Mouse (Mus musculus) intestine, postnatal 0 days (tissue): ENCODE measurements around the gene Grap2. TPM values are rescaled to one million over a fixed set of nuclear protein-coding genes. Genes with fewer than 3 reads are reported as not detected.

Experiments
- ATAC-seq: fragments of 200-750 bp; cut with Nextera tagmentation; 2 replicates; pipeline ENCODE4 v1.8.0; 2017; ENCODE audit warnings: mild to moderate bottlenecking, moderate TSS enrichment, moderate library complexity
- H3K27ac ChIP-seq: fragments of 300-500 bp; sonication (generic); 2 replicates; pipeline ENCODE4 v1.5.1; 2014; ENCODE audit warnings: mild to moderate bottlenecking, low read depth, low read length, moderate library complexity
- H3K27me3 ChIP-seq: fragments of 300-500 bp; sonication (generic); replicated peaks from 2 replicates; pipeline ENCODE4 v1.6.1; 2014; ENCODE audit warnings: low read length, mixed read lengths; ENCODE audit not compliant: control insufficient read depth, insufficient read depth
- H3K36me3 ChIP-seq: fragments of 300-500 bp; sonication (generic); 2 replicates; pipeline ENCODE4 v1.6.1; 2014; ENCODE audit warnings: mild to moderate bottlenecking, moderate library complexity; ENCODE audit not compliant: control insufficient read depth, insufficient read depth
- H3K4me1 ChIP-seq: fragments of 300-500 bp; sonication (generic); replicated peaks from 2 replicates; pipeline ENCODE4 v1.6.1; 2014; ENCODE audit warnings: antibody characterized with exemption, low read length, mixed read lengths; ENCODE audit not compliant: control insufficient read depth, insufficient read depth
- H3K4me2 ChIP-seq: fragments of 300-500 bp; sonication (generic); replicated peaks from 2 replicates; pipeline ENCODE4 v1.6.1; 2014; ENCODE audit warnings: low read depth, mild to moderate bottlenecking, moderate library complexity
- H3K4me3 ChIP-seq: fragments of 300-500 bp; sonication (generic); 2 replicates; pipeline ENCODE4 v1.5.1; 2014; ENCODE audit warnings: low read depth, low read length
- H3K9ac ChIP-seq: fragments of 300-500 bp; sonication (generic); 2 replicates; pipeline ENCODE4 v1.6.1; 2014; ENCODE audit warnings: mild to moderate bottlenecking, low read depth, low read length
- H3K9me3 ChIP-seq: fragments of 300-500 bp; sonication (generic); 2 replicates; pipeline ENCODE4 v1.6.1; 2016; ENCODE audit warnings: mixed run types; ENCODE audit not compliant: control insufficient read depth
- CTCF ChIP-seq: sonication (generic); IDR thresholded peaks from 2 replicates; pipeline ENCODE4 v1.5.1; 2016; ENCODE audit warnings: low read depth, mild to moderate bottlenecking, control low read depth, antibody characterized with exemption, moderate library complexity
- WGBS: fragments of 180-500 bp; shearing (Covaris S2); extraction: QIAGEN DNeasy Blood & Tissue Kit; methylation state at CpG from one replicate; pipeline ENCODE4 v1.1.7; 2014; 5-methylcytosine and 5-hydroxymethylcytosine counted together
- polyA plus RNA-seq: library from polyadenylated mRNA; unstranded; fragments of >200 nt; fragmentation: Nextera tagmentation; extraction: Ambion mirVana; gene quantifications from 2 replicates; pipeline ENCODE4 v1.2.1, GENCODE M21; 2015

The Grap2 gene
- polyA plus RNA-seq, 1 experiment from 2014 or later, result 0.27 TPM

DNA sequence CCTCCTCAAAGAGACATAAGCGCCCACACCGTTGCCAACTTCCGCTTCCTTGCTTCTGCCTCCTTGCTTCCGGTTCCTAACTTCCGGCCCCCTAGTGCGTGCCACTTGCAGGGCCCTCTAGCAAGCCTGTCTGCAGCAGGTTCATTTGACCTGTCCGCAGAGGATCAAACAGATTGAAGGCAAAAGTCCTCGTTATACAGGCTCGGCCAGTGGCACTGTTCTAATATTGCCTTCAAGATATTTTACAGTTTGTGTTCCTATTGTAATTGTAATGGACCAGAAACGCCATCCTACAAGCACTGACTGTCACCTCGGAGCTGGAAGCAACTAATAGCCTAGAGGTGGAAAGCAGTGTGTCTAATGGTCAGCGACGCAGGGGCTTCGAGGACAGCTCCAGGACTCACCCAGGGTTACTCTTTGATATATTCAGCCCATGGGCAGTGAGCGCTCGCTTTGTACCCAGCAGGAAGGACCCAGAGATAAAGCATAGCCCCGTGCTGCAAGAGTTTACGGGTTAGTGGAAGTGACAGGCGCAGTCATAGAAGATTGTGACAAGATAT is 7.2 kb upstream of the Grap2 start, which contains the start of gene Enthd1:
Gene Enthd1 (minus strand): TSS at position 51 of the 560 bp plus-strand sequence.
- Histone ChIP-seq H3K36me3 (no peaks in the 10 kb centered on the region), H3K4me2 (no peak within 1 kb of the TSS), H3K4me1 (no peaks in the 10 kb centered on the region), H3K27ac (no peak within 1 kb of the TSS), H3K9ac (no peak within 1 kb of the TSS), H3K9me3 (no peaks in the 10 kb centered on the region), H3K27me3 (no peaks in the 10 kb centered on the region), H3K4me3 (no peak within 1 kb of the TSS)
- no peak for TF ChIP-seq CTCF
- no peak for ATAC-seq
- 88% methylated on average over 19 of the region's 19 CpGs for WGBS

DNA sequence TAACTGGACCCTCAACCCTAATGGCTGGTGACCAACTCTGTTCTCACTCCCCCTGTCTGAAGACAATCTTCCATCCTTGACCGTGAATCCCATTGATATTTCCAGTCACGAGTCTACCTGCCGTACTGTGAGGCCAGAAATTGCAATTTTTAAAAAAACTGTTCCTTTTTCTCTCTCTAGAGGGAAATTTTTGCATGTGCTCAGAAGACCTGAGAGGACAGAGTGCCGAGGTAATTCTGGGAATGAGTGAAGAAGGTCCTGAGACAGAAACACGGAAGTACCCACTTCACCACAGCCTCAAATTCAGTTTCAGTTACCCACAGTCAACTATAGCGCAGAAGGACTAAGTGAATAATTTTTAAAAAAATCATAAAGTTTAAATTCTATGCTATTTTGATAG is 5.7 kb upstream of the Grap2 start:
- 91% methylated on average over 6 of the region's 6 CpGs for WGBS
- no peaks in the 10 kb centered on the region for H3K9me3 ChIP-seq
- no peaks in the 10 kb centered on the region for H3K36me3 ChIP-seq
- ATAC-seq, result no peak
- TF ChIP-seq CTCF, result no peak
- no peak overlapping the region for H3K9ac ChIP-seq
- H3K4me2 ChIP-seq, result no peak overlapping the region
- H3K4me1 ChIP-seq, result no peaks in the 10 kb centered on the region
- no peak overlapping the region for H3K4me3 ChIP-seq
- no peak overlapping the region for H3K27ac ChIP-seq
- H3K27me3 ChIP-seq, result no peaks in the 10 kb centered on the region

DNA sequence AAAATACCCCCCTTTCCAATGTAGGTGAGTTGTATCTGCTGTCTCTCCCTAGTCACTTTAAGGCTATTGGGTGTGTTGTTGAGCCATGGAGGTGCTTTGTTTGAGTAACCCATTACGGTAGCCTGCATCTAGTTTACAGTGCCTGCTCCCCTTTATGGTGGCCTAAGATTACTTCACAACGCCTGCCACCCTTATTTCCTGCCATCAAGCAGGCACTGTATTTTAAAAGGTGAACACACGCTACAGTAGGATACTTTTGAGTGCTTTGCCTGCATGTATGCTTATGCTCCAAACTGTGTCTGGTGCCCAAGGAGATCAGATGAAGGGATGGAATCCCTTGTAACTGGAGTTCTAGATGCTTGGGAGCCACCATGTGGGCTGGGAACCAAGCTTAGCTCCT is 5.3 kb upstream of the Grap2 start:
- ATAC-seq, result no peak
- Histone ChIP-seq H3K9ac (no peak overlapping the region), H3K27me3 (no peaks in the 10 kb centered on the region), H3K9me3 (no peaks in the 10 kb centered on the region), H3K36me3 (no peaks in the 10 kb centered on the region), H3K4me1 (no peaks in the 10 kb centered on the region), H3K4me3 (no peak overlapping the region), H3K4me2 (no peak overlapping the region), H3K27ac (no peak overlapping the region)
- WGBS, result 61% methylated on average over 3 of the region's 3 CpGs
- no peak for TF ChIP-seq CTCF

DNA sequence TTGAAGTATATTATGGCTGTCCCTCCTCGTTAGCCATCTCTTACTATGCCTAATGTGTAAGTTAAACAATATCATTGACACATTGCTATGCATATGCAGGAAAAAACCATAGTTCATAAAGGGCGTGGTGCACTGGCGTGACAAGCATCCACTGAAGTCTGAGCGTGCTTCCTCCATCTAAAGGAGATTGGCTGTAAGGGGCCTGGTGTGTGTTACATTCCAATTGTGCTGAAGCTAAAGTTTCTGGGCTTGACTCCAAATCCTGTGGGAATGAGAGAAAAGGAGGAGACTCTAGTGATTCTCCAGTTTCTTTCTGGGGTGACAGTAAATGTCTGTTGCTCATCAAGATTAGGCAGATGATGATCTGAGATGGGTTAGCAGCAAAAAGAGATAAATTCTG is 4.7 kb upstream of the Grap2 start:
- Histone ChIP-seq H3K4me3 (no peak overlapping the region), H3K36me3 (no peaks in the 10 kb centered on the region), H3K9ac (no peak overlapping the region), H3K27me3 (no peaks in the 10 kb centered on the region), H3K9me3 (no peaks in the 10 kb centered on the region), H3K27ac (no peak overlapping the region), H3K4me2 (no peak overlapping the region), H3K4me1 (no peaks in the 10 kb centered on the region)
- no peak for TF ChIP-seq CTCF
- WGBS, result 45% methylated on average over 4 of the region's 4 CpGs
- no peak for ATAC-seq

DNA sequence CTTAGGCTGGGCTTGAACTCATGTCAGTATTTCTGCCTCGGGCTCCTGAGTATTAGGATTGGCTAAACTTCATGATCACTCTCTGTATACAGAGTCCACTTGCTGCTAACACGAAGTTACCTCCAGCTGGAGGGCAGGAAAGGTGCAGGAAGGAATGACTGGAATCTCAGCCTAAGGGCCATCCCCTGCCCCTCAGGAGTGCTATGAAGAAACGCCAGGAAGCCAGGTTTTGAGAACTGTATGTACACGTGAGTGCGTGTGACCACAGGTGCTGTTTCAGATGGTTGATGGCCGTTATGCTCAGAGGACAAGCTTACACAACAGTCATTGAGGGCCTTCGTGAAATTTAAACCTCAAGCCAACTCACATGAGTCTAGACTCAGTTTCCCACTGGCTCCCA is 3.2 kb upstream of the Grap2 start:
- no peak overlapping the region for H3K9ac ChIP-seq
- no peak overlapping the region for H3K4me3 ChIP-seq
- no peak overlapping the region for H3K27ac ChIP-seq
- no peak overlapping the region for H3K4me2 ChIP-seq
- H3K9me3 ChIP-seq, result no peaks in the 10 kb centered on the region
- H3K27me3 ChIP-seq, result no peaks in the 10 kb centered on the region
- H3K4me1 ChIP-seq, result no peaks in the 10 kb centered on the region
- WGBS, result 63% methylated on average over 7 of the region's 7 CpGs
- no peaks in the 10 kb centered on the region for H3K36me3 ChIP-seq
- no peak for ATAC-seq
- TF ChIP-seq CTCF, result no peak

DNA sequence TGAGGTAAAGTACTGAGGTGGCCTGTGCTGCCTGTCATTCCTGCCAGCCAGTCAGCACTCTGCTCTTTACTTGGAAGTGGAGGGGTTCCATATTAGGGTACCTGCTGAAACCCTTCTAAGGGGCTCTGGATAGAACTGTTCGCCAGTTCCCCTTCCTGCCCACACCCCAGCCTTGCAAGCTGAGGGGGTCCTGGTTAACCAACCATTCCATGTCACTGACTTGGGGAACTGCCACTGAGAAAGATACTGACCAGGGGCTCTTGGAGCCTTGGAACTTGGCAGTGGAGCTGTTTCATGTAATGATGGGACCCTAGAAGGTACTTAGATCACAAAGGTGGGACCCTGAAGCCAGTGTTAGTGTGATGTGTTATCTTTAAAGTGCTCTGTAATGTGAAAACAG is 2.2 kb upstream of the Grap2 start:
- H3K27ac ChIP-seq, result no peak overlapping the region
- H3K27me3 ChIP-seq, result no peaks in the 10 kb centered on the region
- no peak for ATAC-seq
- H3K4me3 ChIP-seq, result no peak overlapping the region
- H3K4me2 ChIP-seq, result no peak overlapping the region
- H3K9me3 ChIP-seq, result no peaks in the 10 kb centered on the region
- no peaks in the 10 kb centered on the region for H3K36me3 ChIP-seq
- H3K9ac ChIP-seq, result no peak overlapping the region
- H3K4me1 ChIP-seq, result no peaks in the 10 kb centered on the region
- TF ChIP-seq CTCF, result no peak
- 75% methylated on average over 1 of the region's 1 CpGs for WGBS

DNA sequence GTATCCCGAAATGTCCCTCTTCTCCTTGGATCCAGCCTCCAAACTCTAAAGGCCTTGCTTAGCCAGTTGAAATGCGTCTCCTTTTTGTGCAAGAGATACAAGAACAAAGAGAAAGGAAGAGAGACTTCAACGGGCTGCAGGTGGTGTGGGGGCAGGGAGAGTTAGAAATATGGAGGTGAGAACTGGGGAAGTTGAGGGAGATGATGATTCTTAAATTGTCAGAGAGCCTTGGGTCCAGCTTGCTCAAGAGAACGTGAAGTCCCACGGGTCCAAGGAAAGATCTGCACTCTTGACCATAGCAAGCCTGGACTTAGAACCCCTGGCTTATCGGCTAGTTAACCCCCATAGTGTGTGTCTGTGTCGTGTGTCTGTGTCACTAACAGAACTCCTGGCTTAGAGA is 783 bp upstream of the Grap2 start:
- H3K4me3 ChIP-seq, result no peak overlapping the region
- H3K4me1 ChIP-seq, result no peaks in the 10 kb centered on the region
- no peaks in the 10 kb centered on the region for H3K36me3 ChIP-seq
- no peak overlapping the region for H3K4me2 ChIP-seq
- H3K27ac ChIP-seq, result no peak overlapping the region
- no peak for ATAC-seq
- 65% methylated on average over 7 of the region's 7 CpGs for WGBS
- TF ChIP-seq CTCF, result no peak
- H3K27me3 ChIP-seq, result 0 out of 2 replicates have a peak, but pooled peaks cover 1% of the 10 kb centered on the region
- no peaks in the 10 kb centered on the region for H3K9me3 ChIP-seq
- H3K9ac ChIP-seq, result no peak overlapping the region
